Mouse (Mus musculus) bone marrow macrophage, adult 2 months (primary cell): ENCODE data around the gene Myo15b.

Experiments
- CTCF ChIP-seq: IDR thresholded peaks from 2 replicates; pipeline ENCODE4 v1.5.1; 2012; ENCODE audit warnings: low read depth, mild to moderate bottlenecking, low read length, moderate library complexity
- POLR2A ChIP-seq: IDR thresholded peaks from 2 replicates; pipeline ENCODE4 v1.6.1; 2012; ENCODE audit warnings: mild to moderate bottlenecking, low read depth, low read length, borderline replicate concordance

DNA sequence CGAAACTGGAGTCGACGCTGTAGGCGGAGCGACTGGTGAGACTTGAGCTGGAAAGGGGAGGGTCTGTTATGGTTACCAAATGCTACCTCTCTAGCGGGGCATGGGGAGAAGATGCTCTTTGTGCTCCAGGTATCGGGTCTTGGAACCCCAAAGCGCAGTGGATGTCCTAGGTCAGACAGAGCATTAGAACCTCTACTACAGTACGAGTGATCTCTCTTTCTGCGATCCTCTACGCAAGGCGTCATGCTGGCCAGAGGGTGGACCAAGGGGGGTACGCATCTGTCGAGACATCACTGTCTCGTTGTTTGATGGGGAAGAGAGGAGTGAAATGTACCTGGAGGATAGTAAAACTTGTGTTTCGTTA lies 75.5 kb downstream of the Myo15b start:
- TF ChIP-seq CTCF (no peak), POLR2A (no peak)
